Mouse (Mus musculus) B cell, adult 62 days (primary cell): ENCODE results near the gene Isg15. TPM values are rescaled to one million over a fixed set of nuclear protein-coding genes. Genes with fewer than 3 reads are reported as not detected.

Experiments
- total RNA-seq: library from RNA; stranded (reverse); gene quantifications from 4 replicates; pipeline ENCODE4 v1.2.4, GENCODE M21; 2023

The Isg15 gene
- 4.2 to 9.6 TPM (median 6.1 TPM) in 4 replicates for total RNA-seq

GRCm38 (mm10) chr4:156200623-156201475, at the start of gene Isg15:
TSS of gene Isg15 (minus strand) at chr4:156200818.

GRCm38 (mm10) chr4:156235808-156236533, 35.4 kb upstream of the Isg15 start, which contains the start of gene Noc2l:
TSS of gene Noc2l (plus strand) at chr4:156236010.

GRCm38 (mm10) chr4:156234701-156235213, 34.1 kb upstream of the Isg15 start, which contains the start of gene Plekhn1:
TSS of gene Plekhn1 (minus strand) at chr4:156234857.

GRCm38 (mm10) chr4:156215649-156216048, 15.0 kb upstream of the Isg15 start, which contains the start of gene Perm1:
TSS of gene Perm1 (plus strand) at chr4:156215868.

GRCm38 (mm10) chr4:156203001-156203412, 2.4 kb upstream of the Isg15 start, which contains the start of gene AW011738:
TSS of gene AW011738 (plus strand) at chr4:156203304.

GRCm38 (mm10) chr4:156197131-156197828, 3.3 kb downstream of the Isg15 start, which contains the start of gene Agrn:
TSS of gene Agrn (minus strand) at chr4:156197488.

Other genes with a start within 250 kb of the Isg15 start
- 1.3 to 4.5 TPM (median 2.2 TPM) in 4 replicates for gene C1qtnf12, start 238.5 kb downstream of the Isg15 start, total RNA-seq
- 2.3 to 2.6 TPM (median 2.6 TPM) in 4 replicates for gene B3galt6, start 208.2 kb downstream of the Isg15 start, total RNA-seq
- 113 to 137 TPM (median 123 TPM) in 4 replicates for gene Sdf4, start 207.9 kb downstream of the Isg15 start, total RNA-seq
- gene Tnfrsf4, start 187.0 kb downstream of the Isg15 start, total RNA-seq, result 7.1 to 10.8 TPM (median 9.4 TPM) in 4 replicates
- gene Tnfrsf18, start 174.7 kb downstream of the Isg15 start, total RNA-seq, result 11.4 to 20.8 TPM (median 16.6 TPM) in 4 replicates
- gene Ttll10, start 141.4 kb downstream of the Isg15 start, total RNA-seq, result not detected in 4 replicates
- 52.8 to 58.1 TPM (median 55.8 TPM) in 4 replicates for gene 9430015G10Rik, start 90.8 kb downstream of the Isg15 start, total RNA-seq
- gene Rnf223, start 70.3 kb downstream of the Isg15 start, total RNA-seq, result 0.45 to 1.2 TPM (median 0.82 TPM) in 4 replicates
- 2.0 to 4.2 TPM (median 3.2 TPM) in 4 replicates for gene Agrn, start 3.3 kb downstream of the Isg15 start, total RNA-seq
- 10.1 to 11.5 TPM (median 10.2 TPM) in 4 replicates for gene AW011738, start 2.5 kb upstream of the Isg15 start, total RNA-seq
- 0.18 to 0.24 TPM (median 0.21 TPM) in 4 replicates for gene Perm1, start 15.1 kb upstream of the Isg15 start, total RNA-seq
- 37.6 to 41.1 TPM (median 38.6 TPM) in 4 replicates for gene Plekhn1, start 34.0 kb upstream of the Isg15 start, total RNA-seq
- gene Noc2l, start 35.2 kb upstream of the Isg15 start, total RNA-seq, result 94.5 to 98.7 TPM (median 97.8 TPM) in 4 replicates
- gene Samd11, start 54.8 kb upstream of the Isg15 start, total RNA-seq, result 7.5 to 12.3 TPM (median 10.3 TPM) in 4 replicates
- not detected in 4 replicates for gene Vmn2r-ps159, start 130.3 kb upstream of the Isg15 start, total RNA-seq